Mouse (Mus musculus) small intestine, adult 2 months (tissue): Measurements from ENCODE around the gene Acot11. TPM values are rescaled to one million over a fixed set of nuclear protein-coding genes. Genes with fewer than 3 reads are reported as not detected.

ENCODE experiments used
- H3K27ac ChIP-seq: fragments of 200-500 bp; 2 replicates; pipeline ENCODE4 v1.5.1; 2012; ENCODE audit warnings: low read depth, low read length, control low read depth, inconsistent platforms; ENCODE audit not compliant: insufficient read depth
- H3K27me3 ChIP-seq: fragments of 200-500 bp; 2 replicates; pipeline ENCODE4 v1.6.1; 2012; ENCODE audit warnings: mild to moderate bottlenecking, moderate library complexity, low read length, inconsistent platforms; ENCODE audit not compliant: control insufficient read depth, insufficient read depth
- H3K36me3 ChIP-seq: fragments of 200-500 bp; 2 replicates; pipeline ENCODE4 v1.6.1; 2012; ENCODE audit warnings: mild to moderate bottlenecking, low read length, control low read depth, inconsistent platforms; ENCODE audit not compliant: control insufficient read depth, insufficient read depth
- H3K4me1 ChIP-seq: fragments of 200-500 bp; 2 replicates; pipeline ENCODE4 v1.6.1; 2012; ENCODE audit warnings: low read length, inconsistent platforms, mixed read lengths; ENCODE audit not compliant: control insufficient read depth, insufficient read depth, insufficient read length
- H3K4me3 ChIP-seq: fragments of 200-500 bp; 2 replicates; pipeline ENCODE4 v1.5.1; 2012; ENCODE audit warnings: low read depth, mild to moderate bottlenecking, control low read depth, inconsistent platforms, low read length, moderate library complexity
- CTCF ChIP-seq: fragments of 200-500 bp; IDR thresholded peaks from 2 replicates; pipeline ENCODE4 v1.5.1; 2012; ENCODE audit warnings: low read depth, mild to moderate bottlenecking, control low read depth, inconsistent platforms, low read length, moderate library complexity, mixed read lengths; ENCODE audit not compliant: insufficient replicate concordance, insufficient read length; ENCODE audit errors: extremely low read depth
- POLR2A ChIP-seq: fragments of 200-500 bp; IDR thresholded peaks from 2 replicates; pipeline ENCODE4 v1.6.1; 2012; ENCODE audit warnings: low read depth, mild to moderate bottlenecking, control low read depth, inconsistent platforms, low read length, moderate library complexity
- WGBS: fragments of 180-500 bp; shearing (Covaris S2); methylation state at CpG from one replicate; pipeline ENCODE4 v1.1.7; 2018; 5-methylcytosine and 5-hydroxymethylcytosine counted together
- polyA plus RNA-seq: library from polyadenylated mRNA; depleted of rRNA; stranded (reverse); fragments of >200 nt; gene quantifications from 2 replicates; pipeline ENCODE4 v1.2.3, GENCODE M21; 2012; rRNA removed

The Acot11 gene
- polyA plus RNA-seq: 24.9 and 32.1 TPM in 2 replicates

DNA sequence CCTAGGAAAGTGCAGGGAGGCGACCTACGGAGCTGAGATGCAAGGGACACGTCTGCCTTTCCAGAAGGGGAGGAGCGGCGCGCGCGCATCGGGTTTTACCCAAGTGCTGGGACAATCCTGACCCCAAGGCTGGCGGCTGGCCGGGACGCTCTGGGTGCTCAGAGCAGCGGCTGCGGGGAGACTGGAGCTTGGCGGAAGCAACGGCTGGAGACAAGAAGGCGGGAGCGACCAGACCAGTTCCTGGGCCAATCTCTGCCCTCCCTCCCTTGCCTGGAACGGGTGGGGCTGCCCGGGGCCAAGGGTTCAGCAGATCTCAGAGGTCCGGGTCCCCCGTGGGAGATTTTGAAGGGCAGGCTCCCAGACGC, at the start of gene Acot11:
Gene Acot11 (minus strand): TSS at position 89 of the 365 bp plus-strand sequence.
- Histone ChIP-seq H3K27me3 (no peaks in the 10 kb centered on the region), H3K4me1 (peaks cover 20% of the 10 kb centered on the region), H3K27ac (peak within 1 kb of the TSS; percentile 80), H3K36me3 (no peaks in the 10 kb centered on the region), H3K4me3 (peak within 1 kb of the TSS; percentile 80)
- TF ChIP-seq POLR2A (peak; percentile 59), CTCF (no peak)
- 1% methylated on average over 23 of the region's 23 CpGs for WGBS

DNA sequence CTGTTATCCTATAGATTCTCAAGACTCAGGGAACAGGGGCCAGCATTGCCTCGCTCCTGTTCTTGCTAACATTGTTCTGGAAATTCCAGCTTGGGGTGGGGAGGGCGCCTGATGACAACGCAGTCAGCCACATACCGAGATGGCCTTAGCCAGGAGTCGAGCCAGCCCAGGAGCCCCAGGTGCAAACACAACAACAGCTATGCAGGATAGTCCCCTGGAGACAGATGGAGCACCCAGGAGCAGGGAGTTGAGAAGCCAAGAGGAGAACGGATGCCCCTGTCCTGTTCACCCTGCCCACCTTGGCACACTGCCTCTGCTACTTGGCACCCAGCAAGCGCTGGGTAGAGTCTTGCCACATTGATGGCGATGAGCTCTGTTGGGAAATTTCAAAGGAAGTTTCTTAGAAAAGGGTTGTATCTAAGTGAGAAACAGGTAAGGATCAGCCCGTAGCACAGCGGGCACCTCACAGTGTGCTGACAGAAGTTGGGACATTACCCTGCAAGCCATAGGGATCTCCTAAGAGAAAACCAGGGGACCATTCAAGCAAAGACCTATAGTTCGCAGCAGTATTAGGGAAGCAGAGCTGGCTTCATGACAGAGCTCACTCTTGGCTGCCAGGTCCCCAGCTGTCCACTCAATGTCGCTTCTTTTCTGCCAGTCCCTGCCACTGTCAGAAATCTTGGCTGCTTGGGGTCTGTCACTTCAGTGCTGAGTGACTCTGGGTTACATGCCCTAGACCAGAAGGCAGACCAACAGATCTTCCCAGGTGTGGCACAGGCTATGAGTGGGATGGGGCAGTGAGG, 43.7 kb upstream of the Acot11 start:
- Histone ChIP-seq H3K27ac (no peak overlapping the region), H3K27me3 (no peaks in the 10 kb centered on the region), H3K4me1 (peaks cover 9% of the 10 kb centered on the region; the same call in 1 of the 2 replicates), H3K36me3 (no peaks in the 10 kb centered on the region), H3K4me3 (no peak overlapping the region)
- no peak for TF ChIP-seq CTCF
- TF ChIP-seq POLR2A: no peak
- 49% methylated on average over 12 of the region's 12 CpGs for WGBS

DNA sequence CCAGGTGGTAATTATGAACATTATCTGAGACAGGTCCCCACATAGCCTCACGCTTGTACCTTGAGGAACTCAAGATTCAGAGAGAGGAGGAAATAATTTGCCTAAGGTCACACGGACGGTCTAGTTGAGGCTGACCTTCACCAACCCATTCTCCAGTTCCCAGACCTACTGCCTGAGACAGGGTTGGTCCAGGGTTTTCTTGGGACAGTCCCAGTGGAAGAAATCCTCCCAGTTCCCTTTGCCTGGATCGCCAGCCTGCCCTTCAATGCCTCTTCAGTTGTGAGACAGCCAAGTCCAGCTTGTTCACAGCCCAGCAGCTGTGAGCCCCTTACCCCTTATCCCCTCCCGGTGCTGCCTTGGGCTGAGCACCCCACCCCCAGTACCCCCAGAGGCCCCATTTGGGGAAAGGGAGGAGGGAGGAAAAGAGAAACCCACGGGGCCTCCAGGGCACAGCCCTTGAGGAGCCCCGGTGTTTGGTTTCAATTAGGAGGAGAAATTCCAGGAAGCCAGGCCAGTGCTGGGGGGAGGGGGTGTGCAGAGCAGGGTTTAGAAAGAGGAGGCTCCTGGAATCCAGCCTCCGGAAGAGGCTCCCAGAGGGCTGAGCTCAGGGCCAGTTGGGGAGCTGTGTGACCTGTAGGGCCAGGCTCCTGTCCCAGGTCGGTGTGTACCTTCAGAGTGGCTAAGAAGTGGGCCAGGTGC, 42.9 kb upstream of the Acot11 start:
- Histone ChIP-seq H3K27me3 (no peaks in the 10 kb centered on the region), H3K4me3 (no peak overlapping the region), H3K36me3 (no peaks in the 10 kb centered on the region), H3K4me1 (peaks cover 9% of the 10 kb centered on the region; the same call in 1 of the 2 replicates), H3K27ac (peak overlapping the region; percentile 22)
- WGBS: 35% methylated on average over 9 of the region's 9 CpGs
- TF ChIP-seq POLR2A (no peak; the same call in 1 of the 2 replicates), CTCF (no peak)

DNA sequence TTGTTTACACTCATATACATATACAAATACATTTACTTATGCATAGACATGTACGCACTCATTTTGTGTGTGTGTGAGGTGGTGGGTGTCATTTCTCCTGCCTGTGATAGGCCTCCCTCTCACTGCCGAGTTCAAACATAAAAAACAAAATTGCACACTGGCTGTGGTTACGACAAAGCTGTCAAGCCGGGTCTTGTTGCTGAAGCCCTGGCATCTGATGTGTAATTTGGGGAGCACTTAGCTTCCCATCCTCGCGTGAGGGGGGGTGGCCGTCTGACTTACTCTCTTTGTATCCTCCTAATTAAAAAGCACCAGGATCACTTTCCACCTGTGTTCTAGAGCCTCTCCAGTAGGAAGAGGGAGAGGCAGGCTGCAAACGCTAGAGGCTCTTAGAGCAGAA, 37.8 kb upstream of the Acot11 start:
- no peaks in the 10 kb centered on the region for H3K27me3 ChIP-seq
- H3K36me3 ChIP-seq: no peaks in the 10 kb centered on the region
- 82% methylated on average over 8 of the region's 8 CpGs for WGBS
- H3K4me3 ChIP-seq: no peak overlapping the region
- no peak overlapping the region for H3K27ac ChIP-seq
- peaks cover 10% of the 10 kb centered on the region for H3K4me1 ChIP-seq
- TF ChIP-seq POLR2A (no peak), CTCF (no peak)

DNA sequence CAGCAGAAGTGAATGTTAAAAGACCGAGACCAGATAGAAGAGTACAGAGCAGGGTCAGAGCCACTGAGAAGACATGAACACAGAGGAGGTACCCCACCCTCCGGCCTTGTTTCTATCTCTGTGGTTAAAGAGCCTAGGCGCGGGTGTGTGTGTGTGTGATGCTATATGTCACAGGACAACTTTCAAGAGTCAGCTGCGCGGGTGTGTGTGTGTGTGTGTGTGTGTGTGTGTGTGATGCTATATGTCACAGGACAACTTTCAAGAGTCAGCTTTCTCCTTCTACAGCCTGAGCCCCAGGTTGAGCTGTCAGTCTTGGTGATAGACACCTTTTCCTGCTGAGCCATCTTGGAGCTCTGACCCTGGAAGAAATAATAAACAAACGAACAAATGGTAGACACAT, 37.1 kb upstream of the Acot11 start:
- Histone ChIP-seq H3K27me3 (no peaks in the 10 kb centered on the region), H3K4me1 (peaks cover 12% of the 10 kb centered on the region), H3K36me3 (no peaks in the 10 kb centered on the region), H3K27ac (no peak overlapping the region), H3K4me3 (no peak overlapping the region)
- no peak for TF ChIP-seq CTCF
- no peak for TF ChIP-seq POLR2A
- WGBS: 77% methylated on average over 7 of the region's 7 CpGs

DNA sequence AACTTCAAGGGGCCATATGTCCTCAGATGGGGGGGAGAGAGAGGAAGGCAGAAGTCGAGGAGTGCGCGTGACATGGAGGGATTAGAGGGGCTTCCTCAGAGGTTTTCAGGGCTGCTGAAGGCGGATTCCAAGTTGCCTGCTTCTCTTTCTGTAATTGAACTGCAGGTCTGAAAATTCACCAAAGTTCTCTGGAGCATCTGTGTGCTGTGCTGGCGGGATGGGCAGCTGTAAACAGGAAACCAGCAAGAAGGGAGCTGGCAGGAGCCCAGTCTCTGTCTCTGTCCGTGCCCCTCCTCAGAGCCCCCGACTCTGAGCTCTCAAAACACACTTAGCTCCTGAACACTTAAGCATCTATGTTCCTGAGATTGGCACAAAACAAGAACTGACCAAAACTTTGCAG, 36.5 kb upstream of the Acot11 start:
- 68% methylated on average over 7 of the region's 7 CpGs for WGBS
- Histone ChIP-seq H3K4me3 (no peak overlapping the region), H3K27me3 (no peaks in the 10 kb centered on the region), H3K36me3 (no peaks in the 10 kb centered on the region), H3K27ac (no peak overlapping the region), H3K4me1 (peaks cover 12% of the 10 kb centered on the region)
- TF ChIP-seq CTCF: no peak
- no peak for TF ChIP-seq POLR2A

DNA sequence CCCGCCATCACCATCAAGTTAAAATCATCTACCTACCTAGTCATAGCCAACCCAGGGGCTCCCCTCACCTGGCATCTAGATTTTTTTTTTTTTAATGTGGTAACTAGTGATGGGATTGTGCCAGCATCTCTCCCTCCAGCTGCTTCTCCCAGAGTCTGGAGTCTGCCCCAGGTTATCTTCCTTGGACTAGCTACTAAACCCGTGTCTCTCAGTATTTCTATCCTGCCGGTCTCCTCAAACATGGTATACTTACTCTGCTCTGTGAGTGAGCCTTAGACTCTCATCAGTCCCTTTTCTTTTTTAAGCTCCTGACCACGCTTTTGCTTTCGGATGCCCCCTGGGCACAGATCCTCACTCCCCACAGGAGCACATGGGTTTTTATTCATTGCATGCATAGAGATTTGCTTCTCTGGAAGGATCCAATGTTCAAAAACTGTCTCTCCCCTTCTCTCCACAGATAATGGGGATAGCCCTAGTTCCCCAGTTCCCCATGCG, 35.9 kb upstream of the Acot11 start:
- H3K4me3 ChIP-seq: peak overlapping the region; percentile 69; the same call in 1 of the 2 replicates
- 48% methylated on average over 6 of the region's 6 CpGs for WGBS

More for the DNA sequence above, 35.9 kb upstream of the Acot11 start:
- Histone ChIP-seq H3K4me1 (peaks cover 12% of the 10 kb centered on the region), H3K36me3 (no peaks in the 10 kb centered on the region), H3K27ac (0 out of 2 replicates have a peak overlapping the region, but pooled peaks have one; percentile 66), H3K27me3 (no peaks in the 10 kb centered on the region)
- no peak for TF ChIP-seq POLR2A
- no peak for TF ChIP-seq CTCF
